Mouse (Mus musculus) forebrain, postnatal 0 days (tissue): ENCODE measurements around the gene Dnajc7. TPM values are rescaled to one million over a fixed set of nuclear protein-coding genes. Genes with fewer than 3 reads are reported as not detected.

ENCODE experiments used
- ATAC-seq: fragments of 200-750 bp; cut with Nextera tagmentation; 2 replicates; pipeline ENCODE4 v1.8.0; 2017; ENCODE audit warnings: mild to moderate bottlenecking, moderate library complexity
- DNase-seq: peaks from one replicate; pipeline ENCODE4 v3.0.0-alpha.2; 2015
- H3K27ac ChIP-seq: fragments of 300-500 bp; sonication (generic); 2 replicates; pipeline ENCODE4 v1.5.1; 2014; ENCODE audit warnings: low read depth, mild to moderate bottlenecking, antibody characterized with exemption, low read length, moderate library complexity, mixed read lengths
- H3K27me3 ChIP-seq: fragments of 300-500 bp; sonication (generic); 2 replicates; pipeline ENCODE4 v1.6.1; 2014; ENCODE audit warnings: mild to moderate bottlenecking, low read length, mixed read lengths; ENCODE audit not compliant: insufficient read depth
- H3K36me3 ChIP-seq: fragments of 300-500 bp; sonication (generic); 2 replicates; pipeline ENCODE4 v1.6.1; 2014; ENCODE audit warnings: mild to moderate bottlenecking, moderate library complexity; ENCODE audit not compliant: insufficient read depth
- H3K4me1 ChIP-seq: fragments of 300-500 bp; sonication (generic); 2 replicates; pipeline ENCODE4 v1.6.1; 2014; ENCODE audit warnings: antibody characterized with exemption; ENCODE audit not compliant: insufficient read depth
- H3K4me2 ChIP-seq: fragments of 300-500 bp; sonication (generic); 2 replicates; pipeline ENCODE4 v1.6.1; 2014; ENCODE audit warnings: low read depth, mild to moderate bottlenecking, moderate library complexity
- H3K4me3 ChIP-seq: fragments of 300-500 bp; sonication (generic); 2 replicates; pipeline ENCODE4 v1.5.1; 2014; ENCODE audit warnings: low read depth, low read length, mixed read lengths
- H3K9ac ChIP-seq: fragments of 300-500 bp; sonication (generic); 2 replicates; pipeline ENCODE4 v1.6.1; 2014; ENCODE audit warnings: mild to moderate bottlenecking
- H3K9me3 ChIP-seq: fragments of 300-500 bp; sonication (generic); 2 replicates; pipeline ENCODE4 v1.6.1; 2016; ENCODE audit warnings: low read length
- CTCF ChIP-seq: sonication (generic); IDR thresholded peaks from 2 replicates; pipeline ENCODE4 v1.5.1; 2016; ENCODE audit warnings: antibody characterized with exemption, control low read depth, low read depth
- WGBS: fragments of 180-500 bp; shearing (Covaris S2); extraction: QIAGEN DNeasy Blood & Tissue Kit; methylation state at CpG from one replicate; pipeline ENCODE4 v1.1.7; 2014; 5-methylcytosine and 5-hydroxymethylcytosine counted together
- polyA plus RNA-seq: library from polyadenylated mRNA; unstranded; fragments of >200 nt; fragmentation: Nextera tagmentation; extraction: Ambion mirVana; gene quantifications from 2 replicates; pipeline ENCODE4 v1.2.1, GENCODE M21; 2015
- total RNA-seq: library from RNA; depleted of rRNA; stranded (reverse); fragments of >200 nt; gene quantifications from 2 replicates; pipeline ENCODE4 v1.2.3, GENCODE M21; 2014

Dnajc7 gene
- total and polyA plus RNA-seq, 2 experiments from 2014 or later = 111 to 248 TPM

GRCm38 (mm10) chr11:100626701-100627195 lies 6.8 kb upstream of the Dnajc7 start:
- peaks cover 3% of the 10 kb centered on the region; the same call in 1 of the 2 replicates for H3K4me1 ChIP-seq
- TF ChIP-seq CTCF = peak; percentile 86
- H3K4me2 ChIP-seq = no peak overlapping the region
- H3K27me3 ChIP-seq = no peaks in the 10 kb centered on the region
- 17% methylated on average over 9 of the region's 9 CpGs for WGBS
- H3K9ac ChIP-seq = no peak overlapping the region
- DNase-seq (peak; percentile 60), ATAC-seq (peak; percentile 53)
- no peaks in the 10 kb centered on the region for H3K9me3 ChIP-seq
- no peak overlapping the region for H3K4me3 ChIP-seq
- H3K27ac ChIP-seq = no peak overlapping the region
- H3K36me3 ChIP-seq = peaks cover 24% of the 10 kb centered on the region

- Histone ChIP-seq H3K27ac (no peak overlapping the region), H3K27me3 (no peaks in the 10 kb centered on the region), H3K4me1 (peaks cover 3% of the 10 kb centered on the region; the same call in 1 of the 2 replicates), H3K4me3 (no peak overlapping the region), H3K4me2 (no peak overlapping the region), H3K36me3 (peaks cover 24% of the 10 kb centered on the region), H3K9ac (no peak overlapping the region), H3K9me3 (no peaks in the 10 kb centered on the region)
- no peak for DNase-seq
- TF ChIP-seq CTCF = no peak
- WGBS = 93% methylated on average over 23 of the region's 23 CpGs
- no peak for ATAC-seq
Observed at GRCm38 (mm10) chr11:100625754-100626700, 6.1 kb upstream of the Dnajc7 start.

DNA sequence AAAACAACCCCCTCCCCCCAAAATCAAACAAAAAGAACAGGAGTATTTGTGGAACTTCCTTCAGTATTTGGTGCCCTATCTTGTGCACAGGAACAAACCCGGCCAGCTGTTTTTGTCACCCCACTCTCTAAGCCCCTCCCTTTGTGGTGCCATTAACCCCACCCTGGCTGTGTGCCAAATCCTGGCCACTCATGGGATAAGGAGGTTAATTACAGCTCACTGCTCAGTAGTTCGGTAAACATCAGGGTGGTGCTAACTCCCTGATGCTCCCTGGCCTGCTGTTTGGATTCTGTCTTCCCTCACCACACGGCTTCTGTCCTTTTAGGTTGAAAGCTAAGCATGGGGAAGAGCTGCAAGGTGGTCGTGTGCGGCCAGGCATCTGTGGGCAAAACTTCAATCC lies 3.9 kb upstream of the Dnajc7 start:
- WGBS = 41% methylated on average over 5 of the region's 5 CpGs
- H3K27ac ChIP-seq = no peak overlapping the region
- DNase-seq (no peak), ATAC-seq (no peak)
- peaks cover 9% of the 10 kb centered on the region; the same call in 1 of the 2 replicates for H3K4me1 ChIP-seq
- no peaks in the 10 kb centered on the region for H3K9me3 ChIP-seq
- H3K27me3 ChIP-seq = no peaks in the 10 kb centered on the region
- H3K4me3 ChIP-seq = no peak overlapping the region
- peak overlapping the region; percentile 66 for H3K4me2 ChIP-seq
- no peak overlapping the region for H3K9ac ChIP-seq
- TF ChIP-seq CTCF = no peak
- peaks cover 24% of the 10 kb centered on the region for H3K36me3 ChIP-seq

GRCm38 (mm10) chr11:100622714-100623113 lies 2.7 kb upstream of the Dnajc7 start:
- peak; percentile 98 for TF ChIP-seq CTCF
- peak; percentile 21 for ATAC-seq
- H3K36me3 ChIP-seq = peaks cover 24% of the 10 kb centered on the region
- WGBS = under 1% methylated on average over 24 of the region's 24 CpGs
- no peaks in the 10 kb centered on the region for H3K9me3 ChIP-seq
- peak; percentile 94 for DNase-seq
- H3K4me3 ChIP-seq = peak overlapping the region; percentile 66
- H3K4me1 ChIP-seq = peaks cover 13% of the 10 kb centered on the region
- peak overlapping the region; percentile 66 for H3K4me2 ChIP-seq
- peak overlapping the region; percentile 70 for H3K9ac ChIP-seq
- H3K27ac ChIP-seq = peak overlapping the region; percentile 80
- H3K27me3 ChIP-seq = no peaks in the 10 kb centered on the region

GRCm38 (mm10) chr11:100619485-100619975 lies 438 bp downstream of the Dnajc7 start:
- peak overlapping the region; percentile 73 for H3K4me2 ChIP-seq
- peak; percentile 99 for DNase-seq
- no peaks in the 10 kb centered on the region for H3K27me3 ChIP-seq
- peak overlapping the region; percentile 77 for H3K4me3 ChIP-seq
- WGBS = 1% methylated on average over 40 of the region's 40 CpGs
- H3K4me1 ChIP-seq = peaks cover 16% of the 10 kb centered on the region
- H3K27ac ChIP-seq = peak overlapping the region; percentile 90
- TF ChIP-seq CTCF = peak; percentile 84
- H3K9ac ChIP-seq = peak overlapping the region; percentile 82
- H3K9me3 ChIP-seq = no peaks in the 10 kb centered on the region
- H3K36me3 ChIP-seq = peaks cover 2% of the 10 kb centered on the region; the same call in 1 of the 2 replicates
- peak; percentile 97 for ATAC-seq

GRCm38 (mm10) chr11:100618761-100619484 lies 1.0 kb downstream of the Dnajc7 start, which contains the start of gene Nkiras2:
TSS of gene Nkiras2 (plus strand) at chr11:100619244.
- H3K27ac ChIP-seq = peak within 1 kb of the TSS; percentile 90
- WGBS = 3% methylated on average over 34 of the region's 36 CpGs
- H3K4me2 ChIP-seq = peak within 1 kb of the TSS; percentile 73
- DNase-seq = peak; percentile 66
- TF ChIP-seq CTCF = no peak
- ATAC-seq = peak; percentile 27
- peak within 1 kb of the TSS; percentile 82 for H3K9ac ChIP-seq
- H3K9me3 ChIP-seq = no peaks in the 10 kb centered on the region
- peak within 1 kb of the TSS; percentile 77 for H3K4me3 ChIP-seq
- H3K27me3 ChIP-seq = no peaks in the 10 kb centered on the region
- H3K4me1 ChIP-seq = peaks cover 16% of the 10 kb centered on the region
- H3K36me3 ChIP-seq = no peaks in the 10 kb centered on the region
